Mouse (Mus musculus): ENCODE data around the gene Nup85.

Nup85 gene

GRCm38 (mm10) chr11:115613138-115613945 is 49.1 kb downstream of the Nup85 start:
- no peak for DNase-seq (ENCODE audit: low read depth, low spot score)

- DNase-seq (ENCODE audit: low read depth, low spot score): no peak
Observed at GRCm38 (mm10) chr11:115614346-115615107, 50.3 kb downstream of the Nup85 start.

- DNase-seq (ENCODE audit: low read depth, low spot score): no peak
Observed at GRCm38 (mm10) chr11:115615108-115615825, 51.0 kb downstream of the Nup85 start.

GRCm38 (mm10) chr11:115615875-115616274 is 51.6 kb downstream of the Nup85 start:
- DNase-seq (ENCODE audit: low read depth, low spot score): no peak

GRCm38 (mm10) chr11:115616371-115616770 is 52.1 kb downstream of the Nup85 start:
- no peak for DNase-seq (ENCODE audit: low read depth, low spot score)

- no peak for DNase-seq (ENCODE audit: low read depth, low spot score)
Observed at GRCm38 (mm10) chr11:115616893-115617292, 52.7 kb downstream of the Nup85 start.

- no peak for DNase-seq (ENCODE audit: low read depth, low spot score)
Observed at GRCm38 (mm10) chr11:115618001-115618400, 53.8 kb downstream of the Nup85 start.

GRCm38 (mm10) chr11:115618732-115619516 is 54.7 kb downstream of the Nup85 start:
- no peak for DNase-seq (ENCODE audit: low read depth, low spot score)

- DNase-seq (ENCODE audit: low read depth, low spot score): no peak
Observed at GRCm38 (mm10) chr11:115619949-115620348, 55.7 kb downstream of the Nup85 start.

- no peak for DNase-seq (ENCODE audit: low read depth, low spot score)
Observed at GRCm38 (mm10) chr11:115623487-115624070, 59.3 kb downstream of the Nup85 start.

- DNase-seq (ENCODE audit: low read depth, low spot score): no peak
Observed at GRCm38 (mm10) chr11:115625877-115626276, 61.6 kb downstream of the Nup85 start.

GRCm38 (mm10) chr11:115626824-115627616 is 62.8 kb downstream of the Nup85 start:
- DNase-seq (ENCODE audit: low read depth, low spot score): no peak

- peak; percentile 99 for DNase-seq (ENCODE audit: low read depth, low spot score)
Observed at GRCm38 (mm10) chr11:115627705-115628464, 63.7 kb downstream of the Nup85 start, which contains the start of gene Slc25a19. Gene Slc25a19 (minus strand): TSS chr11:115628295.

- DNase-seq (ENCODE audit: low read depth, low spot score): no peak
Observed at GRCm38 (mm10) chr11:115628465-115629101, 64.3 kb downstream of the Nup85 start.

- DNase-seq (ENCODE audit: low read depth, low spot score): no peak
Observed at GRCm38 (mm10) chr11:115629734-115630531, 65.7 kb downstream of the Nup85 start.

GRCm38 (mm10) chr11:115630532-115631504 is 66.6 kb downstream of the Nup85 start:
- no peak for DNase-seq (ENCODE audit: low read depth, low spot score)

- DNase-seq (ENCODE audit: low read depth, low spot score): peak; percentile 32
Observed at GRCm38 (mm10) chr11:115631505-115631890, 67.3 kb downstream of the Nup85 start.
